Mouse (Mus musculus): ENCODE measurements around the gene Gm21586.
"Not testable (repeated sequence)": the region's sequence is repeated elsewhere in the genome, so short reads cannot be mapped to it uniquely, and the experiment has no call there.

The Gm21586 gene

GRCm38 (mm10) chr4:42439078-42439477 lies at the start of gene Gm21586:
Gm21586 (plus strand) TSS chr4:42439378.
- not testable (repeated sequence) for DNase-seq

GRCm38 (mm10) chr4:42466452-42466851 lies 27.3 kb downstream of the Gm21586 start, which contains the start of gene Gm2163:
Gm2163 (plus strand) TSS chr4:42466752.
- not testable (repeated sequence) for DNase-seq
